Mouse (Mus musculus) heart, embryonic 14.5 days (tissue): ENCODE data around the gene Fxyd1. TPM values are rescaled to one million over a fixed set of nuclear protein-coding genes. Genes with fewer than 3 reads are reported as not detected.

Experiments
- ATAC-seq: fragments of 200-750 bp; cut with Nextera tagmentation; 2 replicates; pipeline ENCODE4 v1.8.0; 2017; ENCODE audit warnings: low read depth, moderate TSS enrichment; ENCODE audit not compliant: insufficient number of reproducible peaks, insufficient read depth, low FRiP score
- H3K27ac ChIP-seq, 2 experiments: fragments of 200-500 bp in 1 of 2; fragments of 300-500 bp in 1 of 2; sonication (generic) in 1 of 2; replicated peaks in 1 of 2; 2 replicates each; pipeline ENCODE4 v1.5.1; 2012 to 2014; ENCODE audit warnings: low read depth in 2 of 2, low read length in 2 of 2, control low read depth in 1 of 2, mild to moderate bottlenecking in 1 of 2, mixed read lengths in 1 of 2; ENCODE audit not compliant: control insufficient read depth in 1 of 2, insufficient read depth in 1 of 2
- H3K27me3 ChIP-seq: fragments of 300-500 bp; sonication (generic); 2 replicates; pipeline ENCODE4 v1.6.1; 2014; ENCODE audit warnings: mild to moderate bottlenecking, low read length, control low read depth; ENCODE audit not compliant: control insufficient read depth, insufficient read depth
- H3K36me3 ChIP-seq: fragments of 300-500 bp; sonication (generic); 2 replicates; pipeline ENCODE4 v1.6.1; 2014; ENCODE audit warnings: mild to moderate bottlenecking, control low read depth, low read length, mixed read lengths; ENCODE audit not compliant: control insufficient read depth, insufficient read depth
- H3K4me1 ChIP-seq, 2 experiments: fragments of 200-500 bp in 1 of 2; fragments of 300-500 bp in 1 of 2; sonication (generic) in 1 of 2; 2 replicates each; pipeline ENCODE4 v1.6.1; 2012 to 2014; ENCODE audit warnings: low read length in 2 of 2, control low read depth in 1 of 2, mixed read lengths in 1 of 2; ENCODE audit not compliant: control insufficient read depth in 2 of 2, insufficient read depth in 2 of 2
- H3K4me2 ChIP-seq: fragments of 300-500 bp; sonication (generic); 2 replicates; pipeline ENCODE4 v1.6.1; 2014; ENCODE audit warnings: mild to moderate bottlenecking, low read length
- H3K4me3 ChIP-seq, 2 experiments: fragments of 200-500 bp in 1 of 2; fragments of 300-500 bp in 1 of 2; sonication (generic) in 1 of 2; 2 replicates each; pipeline ENCODE4 v1.5.1; 2012 to 2014; ENCODE audit warnings: low read length in 2 of 2, mild to moderate bottlenecking in 2 of 2, control low read depth in 1 of 2, low read depth in 1 of 2, moderate library complexity in 1 of 2; ENCODE audit not compliant: control insufficient read depth in 1 of 2, insufficient read depth in 1 of 2
- H3K9ac ChIP-seq: fragments of 300-500 bp; sonication (generic); 2 replicates; pipeline ENCODE4 v1.6.1; 2014; ENCODE audit warnings: mild to moderate bottlenecking, low read length
- H3K9me3 ChIP-seq: fragments of 300-500 bp; sonication (generic); 2 replicates; pipeline ENCODE4 v1.6.1; 2016; ENCODE audit warnings: low read length, control low read depth; ENCODE audit not compliant: control insufficient read depth
- WGBS: fragments of 180-500 bp; shearing (Covaris S2); extraction: QIAGEN DNeasy Blood & Tissue Kit; methylation state at CpG from one replicate; pipeline ENCODE4 v1.1.7; 2014; 5-methylcytosine and 5-hydroxymethylcytosine counted together
- polyA plus RNA-seq: library from polyadenylated mRNA; unstranded; fragments of >200 nt; fragmentation: Nextera tagmentation; extraction: Ambion mirVana; gene quantifications from 2 replicates; pipeline ENCODE4 v1.2.1, GENCODE M21; 2014

The Fxyd1 gene
- polyA plus RNA-seq, 1 experiment from 2014 or later = 1,293 TPM

DNA sequence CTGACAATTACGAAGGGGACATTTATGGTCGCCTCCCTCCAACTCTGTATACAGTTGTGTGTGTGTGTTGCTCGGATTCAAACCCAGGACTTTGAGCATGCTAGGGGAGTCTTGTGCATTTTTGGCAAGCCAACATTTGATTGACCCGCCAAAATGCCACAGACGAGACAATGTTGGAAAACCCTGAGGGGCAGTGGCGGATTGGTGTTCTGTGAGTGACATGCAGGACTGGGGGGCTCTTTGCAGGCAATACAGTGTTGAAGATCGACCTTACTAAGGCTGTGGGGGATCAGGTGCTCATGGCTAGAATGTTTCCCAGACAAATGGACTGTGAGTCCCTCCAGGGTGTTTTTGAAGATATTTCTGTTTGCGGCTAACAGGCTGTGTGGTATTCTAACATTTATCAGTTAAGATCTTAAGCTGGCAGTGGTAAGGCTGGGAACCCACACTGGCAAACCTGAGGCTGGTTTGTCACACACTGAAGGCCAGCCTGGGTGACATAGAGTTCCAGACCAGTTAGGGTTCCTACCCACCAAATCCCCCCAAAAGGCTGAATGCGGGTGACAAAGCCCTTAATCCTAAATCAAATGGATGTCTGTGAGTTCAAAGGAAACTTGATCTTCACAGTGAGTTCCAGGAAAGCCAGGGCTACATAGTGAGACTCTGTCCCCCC lies 40.0 kb upstream of the Fxyd1 start:
- Histone ChIP-seq H3K4me1 (no peaks in the 10 kb centered on the region), H3K4me2 (no peak overlapping the region), H3K9me3 (no peaks in the 10 kb centered on the region), H3K4me3 (no peak overlapping the region), H3K27ac (no peak overlapping the region), H3K36me3 (no peaks in the 10 kb centered on the region), H3K9ac (no peak overlapping the region; the same call in 1 of the 2 replicates), H3K27me3 (0 out of 2 replicates have a peak, but pooled peaks cover 2% of the 10 kb centered on the region)
- no peak for ATAC-seq
- WGBS = 71% methylated on average over 9 of the region's 9 CpGs

DNA sequence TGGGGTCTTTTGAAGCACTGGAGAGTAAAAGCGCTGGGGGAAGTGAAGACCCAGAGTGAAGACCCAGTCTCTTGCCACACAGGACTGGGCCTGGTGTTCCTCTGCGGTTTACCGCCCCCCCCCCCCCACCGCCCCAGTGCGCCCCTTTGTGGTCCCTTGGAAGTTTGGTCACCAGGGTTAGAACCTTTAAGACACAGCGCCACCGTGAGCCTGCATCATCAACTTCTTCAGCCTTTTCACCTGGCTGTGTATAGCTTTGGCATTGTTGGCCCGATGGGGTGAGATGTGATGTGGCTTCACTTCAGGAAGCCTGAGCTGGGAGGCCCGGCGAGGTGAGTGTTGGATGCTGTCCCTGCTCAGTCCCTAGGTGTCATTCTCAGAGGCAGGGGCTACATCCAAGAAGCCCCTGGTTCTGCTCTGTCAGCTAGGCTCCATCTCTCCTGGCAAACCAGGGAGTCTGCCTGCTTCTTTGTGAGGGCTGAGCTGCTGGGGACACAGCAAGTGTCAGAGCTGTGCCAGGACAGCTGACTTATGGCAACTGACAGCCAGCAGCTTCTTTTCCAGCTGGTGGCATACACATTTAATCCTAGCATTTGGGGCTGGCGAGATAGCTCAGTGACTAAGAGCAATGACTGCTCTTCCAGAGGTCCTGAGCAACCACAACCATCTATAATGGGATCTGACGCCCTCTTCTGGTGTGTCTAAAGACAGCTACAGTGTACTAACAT lies 37.9 kb upstream of the Fxyd1 start:
- no peak overlapping the region for H3K4me2 ChIP-seq
- H3K9me3 ChIP-seq = no peaks in the 10 kb centered on the region
- 22% methylated on average over 11 of the region's 12 CpGs for WGBS
- H3K27ac ChIP-seq = no peak overlapping the region
- no peak for ATAC-seq
- H3K9ac ChIP-seq = no peak overlapping the region
- H3K4me1 ChIP-seq = no peaks in the 10 kb centered on the region
- no peaks in the 10 kb centered on the region for H3K27me3 ChIP-seq
- H3K36me3 ChIP-seq = no peaks in the 10 kb centered on the region
- no peak overlapping the region for H3K4me3 ChIP-seq

DNA sequence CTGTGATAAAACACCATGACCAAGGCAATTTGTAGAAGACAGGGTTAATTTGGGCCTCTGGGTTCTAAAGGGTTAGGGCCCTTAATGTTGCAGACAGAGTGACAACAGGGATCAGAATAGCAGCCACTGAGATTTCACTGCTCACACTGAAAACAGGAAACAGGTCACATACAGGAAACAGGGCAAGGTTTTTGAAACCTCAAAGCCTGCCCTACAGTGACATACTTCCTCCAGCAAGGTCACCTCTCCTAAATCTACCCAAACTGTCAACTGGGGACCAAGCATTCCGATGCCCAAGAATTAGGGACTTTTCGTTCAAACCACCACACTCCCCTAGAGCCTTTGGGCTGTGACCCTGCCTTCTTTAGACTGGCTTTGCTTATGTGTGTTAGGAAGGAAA lies 32.7 kb upstream of the Fxyd1 start:
- Histone ChIP-seq H3K9me3 (no peaks in the 10 kb centered on the region), H3K27me3 (no peaks in the 10 kb centered on the region), H3K4me3 (no peak overlapping the region), H3K36me3 (no peaks in the 10 kb centered on the region), H3K27ac (no peak overlapping the region), H3K9ac (no peak overlapping the region), H3K4me1 (peaks cover 0 to 4% of the 10 kb centered on the region in 2 experiments; a peak in 1 of 4 replicates), H3K4me2 (no peak overlapping the region)
- ATAC-seq = no peak
- 81% methylated on average over 2 of the region's 2 CpGs for WGBS

DNA sequence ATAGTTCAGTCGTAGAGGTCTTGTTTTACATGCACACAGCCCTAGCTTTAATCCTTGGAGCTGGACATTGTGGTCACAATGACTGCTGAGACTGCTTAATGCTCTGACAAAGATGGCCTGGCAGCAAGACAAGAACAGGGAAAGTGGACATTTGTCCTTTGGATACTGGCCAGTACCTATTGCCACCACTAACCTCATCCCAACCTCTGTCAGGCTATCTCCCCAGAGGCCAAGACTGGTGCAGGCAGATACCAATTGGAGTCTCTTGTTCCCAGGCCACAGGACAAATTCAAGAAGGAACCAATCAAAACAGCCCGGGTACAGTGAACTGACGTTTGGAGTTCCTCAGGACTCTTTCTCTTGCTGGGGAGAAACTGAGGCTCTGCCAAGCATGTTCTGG lies 31.2 kb upstream of the Fxyd1 start:
- Histone ChIP-seq H3K9me3 (no peaks in the 10 kb centered on the region), H3K27me3 (no peaks in the 10 kb centered on the region), H3K4me2 (no peak overlapping the region), H3K36me3 (no peaks in the 10 kb centered on the region), H3K4me1 (peaks cover 0 to 4% of the 10 kb centered on the region in 2 experiments; a peak in 1 of 4 replicates), H3K9ac (no peak overlapping the region), H3K27ac (no peak overlapping the region), H3K4me3 (no peak overlapping the region)
- WGBS = 61% methylated on average over 3 of the region's 3 CpGs
- no peak for ATAC-seq

DNA sequence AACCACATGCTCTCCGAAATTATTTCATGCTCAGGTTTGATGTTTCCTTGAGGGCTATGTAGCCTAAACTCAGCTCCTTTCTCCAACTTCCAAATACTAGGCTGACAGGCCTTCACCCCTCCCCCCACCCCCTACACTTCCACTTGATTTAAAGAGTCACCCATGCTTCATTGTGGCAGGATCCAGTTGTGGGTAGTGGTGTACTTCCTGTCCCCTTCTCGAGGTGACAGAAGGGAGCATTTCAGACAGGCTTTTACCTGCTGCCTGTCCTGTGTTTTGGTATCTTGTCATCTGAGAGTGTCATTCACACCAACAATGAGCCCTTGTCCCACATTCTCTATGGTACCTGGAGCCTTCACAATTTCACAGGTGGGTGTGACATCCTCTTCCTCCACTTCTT lies 30.3 kb upstream of the Fxyd1 start:
- no peak overlapping the region for H3K27ac ChIP-seq
- no peak overlapping the region for H3K4me2 ChIP-seq
- peaks cover 0 to 4% of the 10 kb centered on the region in 2 experiments; a peak in 1 of 4 replicates for H3K4me1 ChIP-seq
- no peak overlapping the region for H3K9ac ChIP-seq
- no peaks in the 10 kb centered on the region for H3K9me3 ChIP-seq
- no peaks in the 10 kb centered on the region for H3K36me3 ChIP-seq
- no peak for ATAC-seq
- H3K4me3 ChIP-seq = no peak overlapping the region
- H3K27me3 ChIP-seq = no peaks in the 10 kb centered on the region
- 51% methylated on average over 2 of the region's 2 CpGs for WGBS

DNA sequence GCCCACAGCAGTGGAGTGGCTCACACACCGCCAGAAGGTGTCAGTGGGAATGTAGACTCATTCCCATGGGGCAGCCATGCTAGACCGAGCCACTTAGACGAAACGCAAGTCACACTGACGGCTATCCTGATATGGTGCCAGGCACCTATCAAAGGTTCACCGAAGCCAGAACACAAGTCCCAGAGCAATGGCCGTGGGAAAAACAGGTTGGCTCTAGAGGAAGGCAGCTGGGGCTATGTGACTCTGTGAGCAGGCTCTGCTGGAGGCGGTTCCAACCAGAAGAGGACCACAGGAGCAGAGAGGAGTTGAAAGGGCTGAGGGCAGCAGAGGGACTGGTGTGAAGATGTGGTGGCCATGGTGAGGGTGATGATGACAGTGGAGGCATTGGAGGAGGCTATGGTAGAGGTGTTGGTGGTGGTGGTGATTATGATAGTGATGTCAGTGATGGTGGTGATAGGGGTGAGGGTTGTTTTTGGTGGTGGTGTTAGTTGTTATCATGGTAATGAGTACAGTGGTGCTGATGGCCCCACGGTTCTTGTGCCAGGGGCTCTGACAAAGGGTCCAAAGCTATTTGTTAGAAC lies 29.3 kb upstream of the Fxyd1 start:
- Histone ChIP-seq H3K36me3 (no peaks in the 10 kb centered on the region), H3K4me2 (no peak overlapping the region), H3K9ac (no peak overlapping the region), H3K4me3 (no peak overlapping the region), H3K27ac (no peak overlapping the region), H3K27me3 (no peaks in the 10 kb centered on the region), H3K4me1 (peaks cover 0 to 4% of the 10 kb centered on the region in 2 experiments; a peak in 1 of 4 replicates), H3K9me3 (no peaks in the 10 kb centered on the region)
- 83% methylated on average over 9 of the region's 9 CpGs for WGBS
- no peak for ATAC-seq

DNA sequence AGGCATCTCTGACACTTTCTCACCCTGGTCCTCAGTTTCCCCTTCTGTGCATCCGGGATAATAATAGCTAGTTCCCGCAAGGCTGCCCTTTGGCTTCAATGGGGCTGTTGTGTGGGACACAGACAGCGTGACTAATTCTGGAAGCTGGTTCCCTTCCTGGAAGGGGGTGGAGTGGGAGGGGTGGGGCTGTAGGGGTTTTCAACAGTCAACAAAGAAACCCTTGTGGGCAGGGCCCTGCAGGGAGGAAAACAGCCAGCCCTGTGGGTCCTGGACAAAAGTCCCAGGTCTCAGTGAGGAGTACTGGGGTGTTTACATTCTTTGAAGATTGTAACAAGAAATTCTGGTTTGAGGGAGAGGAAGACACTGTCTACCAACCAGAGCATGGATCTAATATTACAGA lies 28.2 kb upstream of the Fxyd1 start:
- no peak overlapping the region for H3K27ac ChIP-seq
- no peaks in the 10 kb centered on the region for H3K27me3 ChIP-seq
- H3K9ac ChIP-seq = no peak overlapping the region
- peaks cover 0 to 4% of the 10 kb centered on the region in 2 experiments; a peak in 1 of 4 replicates for H3K4me1 ChIP-seq
- WGBS = 46% methylated on average over 3 of the region's 3 CpGs
- no peak overlapping the region for H3K4me2 ChIP-seq
- H3K4me3 ChIP-seq = no peak overlapping the region
- no peak for ATAC-seq
- H3K9me3 ChIP-seq = no peaks in the 10 kb centered on the region
- H3K36me3 ChIP-seq = no peaks in the 10 kb centered on the region
